Mouse (Mus musculus): Measurements from ENCODE around the gene Nudt16l1.
A peak's percentile ranks its signal among the peaks of the same experiment; 100 is the strongest.

Nudt16l1 gene

GRCm38 (mm10) chr16:4938461-4938860 lies at the start of gene Nudt16l1:
Gene Nudt16l1, plus strand, starts transcription at chr16:4938761.
- no peak for DNase-seq (ENCODE audit: low spot score)

GRCm38 (mm10) chr16:4890201-4890709 lies 48.3 kb upstream of the Nudt16l1 start:
- DNase-seq (ENCODE audit: low spot score) = no peak

GRCm38 (mm10) chr16:4892171-4892570 lies 46.4 kb upstream of the Nudt16l1 start:
- DNase-seq (ENCODE audit: low spot score) = no peak

- no peak for DNase-seq (ENCODE audit: low spot score)
Measured at GRCm38 (mm10) chr16:4894201-4894908, 44.2 kb upstream of the Nudt16l1 start.

GRCm38 (mm10) chr16:4896249-4897027 lies 42.1 kb upstream of the Nudt16l1 start:
- DNase-seq (ENCODE audit: low spot score) = no peak

GRCm38 (mm10) chr16:4897146-4897730 lies 41.3 kb upstream of the Nudt16l1 start:
- DNase-seq (ENCODE audit: low spot score) = no peak

GRCm38 (mm10) chr16:4898881-4899280 lies 39.7 kb upstream of the Nudt16l1 start:
- DNase-seq (ENCODE audit: low spot score) = no peak

- no peak for DNase-seq (ENCODE audit: low spot score)
Measured at GRCm38 (mm10) chr16:4899711-4900110, 38.9 kb upstream of the Nudt16l1 start.

- DNase-seq (ENCODE audit: low spot score) = no peak
Measured at GRCm38 (mm10) chr16:4901167-4901566, 37.4 kb upstream of the Nudt16l1 start.

- DNase-seq (ENCODE audit: low spot score) = no peak
Measured at GRCm38 (mm10) chr16:4902390-4902789, 36.2 kb upstream of the Nudt16l1 start.

- no peak for DNase-seq (ENCODE audit: low spot score)
Measured at GRCm38 (mm10) chr16:4903491-4904102, 35.0 kb upstream of the Nudt16l1 start.

- DNase-seq (ENCODE audit: low spot score) = no peak
Measured at GRCm38 (mm10) chr16:4904878-4905277, 33.7 kb upstream of the Nudt16l1 start.

- DNase-seq (ENCODE audit: low spot score) = no peak
Measured at GRCm38 (mm10) chr16:4905591-4905990, 33.0 kb upstream of the Nudt16l1 start.

- no peak for DNase-seq (ENCODE audit: low spot score)
Measured at GRCm38 (mm10) chr16:4906559-4906958, 32.0 kb upstream of the Nudt16l1 start.

GRCm38 (mm10) chr16:4907386-4907785 lies 31.2 kb upstream of the Nudt16l1 start:
- DNase-seq (ENCODE audit: low spot score) = peak; percentile 52

- no peak for DNase-seq (ENCODE audit: low spot score)
Measured at GRCm38 (mm10) chr16:4907972-4908371, 30.6 kb upstream of the Nudt16l1 start.

- DNase-seq (ENCODE audit: low spot score) = no peak
Measured at GRCm38 (mm10) chr16:4909745-4910144, 28.8 kb upstream of the Nudt16l1 start.

- DNase-seq (ENCODE audit: low spot score) = no peak
Measured at GRCm38 (mm10) chr16:4910758-4911157, 27.8 kb upstream of the Nudt16l1 start.

- DNase-seq (ENCODE audit: low spot score) = no peak
Measured at GRCm38 (mm10) chr16:4912074-4912648, 26.4 kb upstream of the Nudt16l1 start.

GRCm38 (mm10) chr16:4912907-4913782 lies 25.4 kb upstream of the Nudt16l1 start:
- no peak for DNase-seq (ENCODE audit: low spot score)
